10 mouse cellular contexts compared by ENCODE assay signal in the genomic region with DNA sequence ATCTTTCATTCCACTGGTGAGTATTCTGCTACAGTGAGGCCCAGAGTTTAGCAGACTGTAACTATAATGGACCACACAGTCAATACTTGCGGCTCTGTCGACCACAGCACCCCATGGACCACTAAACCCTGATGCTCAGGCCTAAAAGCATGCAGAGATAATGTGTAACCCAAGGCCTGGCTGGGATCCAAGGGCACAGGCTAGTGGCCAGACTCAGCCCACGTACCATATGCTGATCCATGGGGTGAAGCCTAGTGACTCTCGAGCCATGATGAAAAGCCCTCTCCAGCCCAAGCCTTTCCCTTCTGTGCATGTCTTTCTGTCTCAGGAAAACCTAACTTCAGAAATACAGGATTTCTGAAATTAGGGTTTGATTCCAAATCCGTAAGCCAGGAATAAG. TPM values are rescaled to one million over a fixed set of nuclear protein-coding genes. Genes with fewer than 3 reads are reported as not detected.
DNase-seq lines count a peak whose midpoint lies in the region; ATAC-seq lines count a peak whose summit lies in the region.
"Had no signal": no experiment of that assay in that cellular context is flagged by ENCODE, and none has a peak within 500 bp of the region (broad histone marks: within the 10 kb centered on the region; RNA-seq: fewer than 3 reads in every experiment).

No protein-coding gene starts in this region.

- 92% methylated on average over 5 of the region's 5 CpGs for WGBS in forebrain, embryonic 13.5 days
- WGBS in forebrain, embryonic 12.5 days = 94% methylated on average over 5 of the region's 5 CpGs
- 76% methylated on average over 5 of the region's 5 CpGs for WGBS in neural tube, embryonic 13.5 days
- WGBS in hindbrain, embryonic 12.5 days = 89% methylated on average over 5 of the region's 5 CpGs

- no peak overlapping the region for H3K9ac ChIP-seq in forebrain, embryonic 13.5 days
- no peak overlapping the region for H3K9ac ChIP-seq in forebrain, embryonic 12.5 days
- H3K9ac ChIP-seq in neural tube, embryonic 13.5 days = no peak overlapping the region
- no peak overlapping the region for H3K9ac ChIP-seq in hindbrain, embryonic 12.5 days

- H3K36me3 ChIP-seq in forebrain, embryonic 13.5 days (ENCODE audit: poor library complexity, severe bottlenecking) = peaks cover 13% of the 10 kb centered on the region; the same call in 1 of the 2 replicates
- 0 out of 2 replicates have a peak, but pooled peaks cover 5% of the 10 kb centered on the region for H3K36me3 ChIP-seq in forebrain, embryonic 12.5 days (replicated peaks)
- no peaks in the 10 kb centered on the region for H3K36me3 ChIP-seq in neural tube, embryonic 13.5 days
- no peaks in the 10 kb centered on the region for H3K36me3 ChIP-seq in hindbrain, embryonic 12.5 days

- H3K4me3 ChIP-seq in forebrain, embryonic 13.5 days = no peak overlapping the region
- no peak overlapping the region for H3K4me3 ChIP-seq in forebrain, embryonic 12.5 days (replicated peaks)
- H3K4me3 ChIP-seq in neural tube, embryonic 13.5 days = no peak overlapping the region
- no peak overlapping the region for H3K4me3 ChIP-seq in hindbrain, embryonic 12.5 days
- H3K4me3 ChIP-seq: midbrain, embryonic 10.5 days had no signal

- H3K4me2 ChIP-seq in forebrain, embryonic 13.5 days = no peak overlapping the region
- H3K4me2 ChIP-seq in forebrain, embryonic 12.5 days = no peak overlapping the region
- no peak overlapping the region for H3K4me2 ChIP-seq in neural tube, embryonic 13.5 days
- H3K4me2 ChIP-seq in hindbrain, embryonic 12.5 days (replicated peaks) = no peak overlapping the region

- H3K4me1 ChIP-seq in forebrain, embryonic 13.5 days = peaks cover 21% of the 10 kb centered on the region
- H3K4me1 ChIP-seq in forebrain, embryonic 12.5 days = peaks cover 10% of the 10 kb centered on the region
- H3K4me1 ChIP-seq in neural tube, embryonic 13.5 days (replicated peaks) = peaks cover 45% of the 10 kb centered on the region
- H3K4me1 ChIP-seq in hindbrain, embryonic 12.5 days = peaks cover 14% of the 10 kb centered on the region

- no peak for DNase-seq in neural tube, embryonic 10.5 days (ENCODE audit: extremely low spot score, low spot score)
- peak; percentile 93 to 95 for DNase-seq in cerebellum, postnatal 10 days
- DNase-seq in kidney, postnatal 36 days = peak; percentile 50 to 76
- DNase-seq in embryo, embryonic 10 days (ENCODE audit: low spot score) = no peak

- H3K27ac ChIP-seq in forebrain, embryonic 13.5 days = peak overlapping the region; percentile 10; the same call in 1 of the 2 replicates
- no peak overlapping the region for H3K27ac ChIP-seq in forebrain, embryonic 12.5 days
- 0 out of 2 replicates have a peak overlapping the region, but pooled peaks have one; percentile 46 for H3K27ac ChIP-seq in neural tube, embryonic 13.5 days (replicated peaks)
- H3K27ac ChIP-seq in hindbrain, embryonic 12.5 days = no peak overlapping the region
- H3K27ac ChIP-seq: midbrain, embryonic 10.5 days had no signal

- H3K9me3 ChIP-seq in forebrain, embryonic 13.5 days (replicated peaks) = no peaks in the 10 kb centered on the region
- no peaks in the 10 kb centered on the region for H3K9me3 ChIP-seq in forebrain, embryonic 12.5 days
- H3K9me3 ChIP-seq in neural tube, embryonic 13.5 days = no peaks in the 10 kb centered on the region
- no peaks in the 10 kb centered on the region for H3K9me3 ChIP-seq in hindbrain, embryonic 12.5 days (replicated peaks)
- H3K9me3 ChIP-seq: midbrain, embryonic 10.5 days had no signal

- no peaks in the 10 kb centered on the region for H3K27me3 ChIP-seq in forebrain, embryonic 13.5 days
- H3K27me3 ChIP-seq in forebrain, embryonic 12.5 days = no peaks in the 10 kb centered on the region
- H3K27me3 ChIP-seq in neural tube, embryonic 13.5 days = no peaks in the 10 kb centered on the region
- no peaks in the 10 kb centered on the region for H3K27me3 ChIP-seq in hindbrain, embryonic 12.5 days

- ATAC-seq in forebrain, embryonic 13.5 days = no peak
- no peak for ATAC-seq in forebrain, embryonic 12.5 days (ENCODE audit: low FRiP score)
- no peak for ATAC-seq in neural tube, embryonic 13.5 days (ENCODE audit: low read depth)
- ATAC-seq in hindbrain, embryonic 12.5 days (ENCODE audit: low FRiP score) = no peak

RNA-seq across cellular contexts. Expression of gene Rnf144a, which starts 50.2 kb away (rescaled TPM):
- 36.8 and 40.3 TPM in 2 replicates for polyA plus RNA-seq in forebrain, embryonic 13.5 days (2015; fragmentation: Nextera tagmentation; extraction: Ambion mirVana)
- 50.7 and 52.1 TPM in 2 replicates for polyA plus RNA-seq in forebrain, embryonic 12.5 days (2016; fragmentation: Nextera tagmentation; extraction: Ambion mirVana)
- 27.0 and 27.4 TPM in 2 replicates for polyA plus RNA-seq in neural tube, embryonic 13.5 days (2015; fragmentation: Nextera tagmentation; extraction: Ambion mirVana)
- 40.0 and 43.2 TPM in 2 replicates for polyA plus RNA-seq in hindbrain, embryonic 12.5 days (2016; fragmentation: Nextera tagmentation; extraction: Ambion mirVana)
- polyA plus RNA-seq: C2C12 had no signal

Comparison
In these comparisons a context has a peak if more than half of its experiments do, and no peak if none do; other contexts are left out.
1. H3K27ac ChIP-seq: peak in forebrain, embryonic 13.5 days (single experiment) and neural tube, embryonic 13.5 days (single experiment); none in forebrain, embryonic 12.5 days (single experiment) and hindbrain, embryonic 12.5 days (single experiment).
2. DNase-seq: peak in cerebellum, postnatal 10 days (2 of 2) and kidney, postnatal 36 days (2 of 2); none in neural tube, embryonic 10.5 days (single experiment) and embryo, embryonic 10 days (single experiment).